Mouse (Mus musculus) lung, embryonic 16.5 days (tissue): ENCODE measurements around the gene Vps33b. TPM values are rescaled to one million over a fixed set of nuclear protein-coding genes. Genes with fewer than 3 reads are reported as not detected.
"Not testable (repeated sequence)": the region's sequence is repeated elsewhere in the genome, so short reads cannot be mapped to it uniquely, and the experiment has no call there.

Source experiments
- ATAC-seq: fragments of 200-750 bp; cut with Nextera tagmentation; 2 replicates; pipeline ENCODE4 v1.8.0; 2017; ENCODE audit warnings: low read depth, mild to moderate bottlenecking, moderate library complexity
- H3K27ac ChIP-seq: fragments of 300-500 bp; sonication (generic); 2 replicates; pipeline ENCODE4 v1.5.1; 2014; ENCODE audit warnings: mild to moderate bottlenecking, control low read depth, low read length
- H3K27me3 ChIP-seq: fragments of 300-500 bp; sonication (generic); 2 replicates; pipeline ENCODE4 v1.6.1; 2014; ENCODE audit warnings: low read depth, low read length, mixed read lengths; ENCODE audit not compliant: control insufficient read depth, insufficient read depth
- H3K36me3 ChIP-seq: fragments of 300-500 bp; sonication (generic); 2 replicates; pipeline ENCODE4 v1.6.1; 2014; ENCODE audit warnings: low read length; ENCODE audit not compliant: control insufficient read depth, insufficient read depth
- H3K4me1 ChIP-seq: fragments of 300-500 bp; sonication (generic); replicated peaks from 2 replicates; pipeline ENCODE4 v1.6.1; 2014; ENCODE audit warnings: low read length, mixed read lengths; ENCODE audit not compliant: control insufficient read depth, insufficient read depth
- H3K4me2 ChIP-seq: fragments of 300-500 bp; sonication (generic); 2 replicates; pipeline ENCODE4 v1.6.1; 2014; ENCODE audit warnings: low read depth, low read length, control low read depth
- H3K4me3 ChIP-seq: fragments of 300-500 bp; sonication (generic); 2 replicates; pipeline ENCODE4 v1.5.1; 2014; ENCODE audit warnings: mild to moderate bottlenecking, low read length, control low read depth
- H3K9ac ChIP-seq: fragments of 300-500 bp; sonication (generic); 2 replicates; pipeline ENCODE4 v1.6.1; 2014; ENCODE audit warnings: low read length, control low read depth
- H3K9me3 ChIP-seq: fragments of 300-500 bp; sonication (generic); 2 replicates; pipeline ENCODE4 v1.6.1; 2016; ENCODE audit warnings: low read length; ENCODE audit not compliant: control insufficient read depth
- WGBS: fragments of 180-500 bp; shearing (Covaris S2); extraction: QIAGEN DNeasy Blood & Tissue Kit; methylation state at CpG from one replicate; pipeline ENCODE4 v1.1.7; 2014; 5-methylcytosine and 5-hydroxymethylcytosine counted together
- polyA plus RNA-seq: library from polyadenylated mRNA; unstranded; fragments of >200 nt; fragmentation: Nextera tagmentation; extraction: Ambion mirVana; gene quantifications from 2 replicates; pipeline ENCODE4 v1.2.1, GENCODE M21; 2015

Vps33b gene
- polyA plus RNA-seq, 1 experiment from 2014 or later: 10.7 TPM

DNA sequence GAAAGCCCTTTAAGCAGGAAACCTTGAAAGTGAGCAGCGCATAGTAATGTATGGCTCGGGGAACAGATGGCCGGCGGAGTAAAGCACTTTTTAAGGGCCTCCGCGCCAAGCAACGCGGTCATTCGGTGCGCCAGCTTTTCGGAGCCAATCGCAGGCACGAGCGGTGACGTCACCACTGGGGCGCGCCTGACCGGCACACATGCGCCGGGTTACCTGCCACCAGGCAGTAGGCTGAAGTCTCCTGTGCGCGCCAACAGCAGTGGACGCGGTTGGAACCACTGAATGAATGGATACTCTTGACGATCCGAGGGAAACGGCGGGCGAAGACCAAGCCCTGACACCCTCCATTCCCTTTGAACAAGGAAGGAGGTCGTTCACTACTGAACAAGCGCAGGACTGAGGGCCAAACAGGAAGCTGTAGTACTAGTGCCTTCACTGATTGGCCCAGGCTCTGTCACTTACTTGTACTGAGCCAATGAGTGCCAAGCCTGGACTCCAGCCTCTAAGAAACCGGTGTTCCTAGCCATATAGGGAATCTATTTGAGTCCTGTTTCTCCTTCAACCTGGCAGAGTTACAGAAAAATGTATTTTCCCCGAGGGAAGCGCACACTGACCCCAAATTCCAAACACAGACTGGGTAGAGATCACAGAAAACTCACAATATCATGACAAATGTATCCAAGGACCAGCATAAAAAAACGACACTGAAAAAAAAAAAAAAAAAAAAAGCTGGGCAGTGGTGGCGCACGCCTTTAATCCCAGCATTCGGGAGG, 54.8 kb downstream of the Vps33b start, which contains the start of gene Rccd1:
Gene Rccd1 (minus strand): TSS at position 412 of the 773 bp plus-strand sequence.
- Histone ChIP-seq H3K4me3 (peak within 1 kb of the TSS; percentile 67), H3K4me1 (peaks cover 9% of the 10 kb centered on the region), H3K27ac (peak within 1 kb of the TSS; percentile 89), H3K4me2 (peak within 1 kb of the TSS; percentile 70), H3K36me3 (peaks cover 27% of the 10 kb centered on the region), H3K9ac (peak within 1 kb of the TSS; percentile 63), H3K9me3 (no peaks in the 10 kb centered on the region), H3K27me3 (no peaks in the 10 kb centered on the region)
- peak; percentile 99 for ATAC-seq
- WGBS: 2% methylated on average over 38 of the region's 38 CpGs

DNA sequence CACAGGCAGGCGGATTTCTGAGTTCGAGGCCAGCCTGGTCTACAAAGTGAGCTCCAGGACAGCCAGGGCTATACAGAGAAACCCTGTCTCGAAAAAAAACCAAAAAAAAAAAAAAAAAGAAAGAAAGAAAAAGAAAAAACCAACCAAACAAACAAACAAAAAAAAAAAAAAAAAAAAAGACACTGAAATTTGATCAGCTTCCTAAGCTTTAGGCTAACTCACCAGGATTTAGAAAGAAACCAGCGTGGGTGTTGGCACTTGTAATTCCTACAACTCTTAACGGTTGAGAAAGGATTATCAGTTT, 55.3 kb downstream of the Vps33b start:
- H3K27ac ChIP-seq: peak overlapping the region; percentile 56; the same call in 1 of the 2 replicates
- not testable (repeated sequence) for H3K27me3 ChIP-seq, H3K4me1 ChIP-seq, ATAC-seq, H3K9ac ChIP-seq, H3K9me3 ChIP-seq
- H3K36me3 ChIP-seq: peaks cover 30% of the 10 kb centered on the region
- peak overlapping the region; percentile 67; the same call in 1 of the 2 replicates for H3K4me3 ChIP-seq
- H3K4me2 ChIP-seq: peak overlapping the region; percentile 70
- 47% methylated on average over 5 of the region's 5 CpGs for WGBS

DNA sequence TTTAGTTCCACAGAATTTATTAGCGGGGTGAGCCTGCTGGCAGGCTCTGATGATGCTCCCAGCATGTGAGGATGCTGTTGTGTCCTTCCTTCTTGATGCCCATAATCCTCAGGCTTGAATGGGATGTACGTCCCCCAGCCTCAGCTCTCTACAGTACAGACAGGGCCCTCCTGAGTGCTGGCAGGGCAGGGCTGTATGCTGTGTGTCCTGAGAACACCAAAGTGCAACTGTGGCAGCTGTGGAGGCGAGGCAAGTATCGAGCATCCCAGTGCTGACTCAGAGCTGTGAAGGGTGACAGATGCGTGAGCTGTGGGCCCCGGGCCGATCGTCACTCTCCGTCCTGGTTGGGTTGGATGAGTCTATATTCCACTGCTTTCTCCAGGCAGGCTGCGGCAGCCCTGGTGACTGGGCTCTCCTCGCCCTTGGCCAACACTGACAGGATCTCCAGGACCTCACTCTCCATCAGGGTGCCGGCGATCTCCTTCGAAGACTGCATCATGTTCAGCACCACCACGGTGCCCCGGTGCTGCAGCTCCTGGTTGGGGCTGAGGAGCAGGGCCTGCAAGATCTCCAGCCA, 55.9 kb downstream of the Vps33b start:
- no peak for ATAC-seq
- H3K4me1 ChIP-seq: peaks cover 9% of the 10 kb centered on the region
- H3K9me3 ChIP-seq: no peaks in the 10 kb centered on the region
- H3K27ac ChIP-seq: peak overlapping the region; percentile 30; the same call in 1 of the 2 replicates
- H3K36me3 ChIP-seq: peaks cover 36% of the 10 kb centered on the region
- no peak overlapping the region for H3K9ac ChIP-seq
- no peak overlapping the region for H3K4me3 ChIP-seq
- H3K4me2 ChIP-seq: no peak overlapping the region
- H3K27me3 ChIP-seq: no peaks in the 10 kb centered on the region
- WGBS: 93% methylated on average over 16 of the region's 16 CpGs

DNA sequence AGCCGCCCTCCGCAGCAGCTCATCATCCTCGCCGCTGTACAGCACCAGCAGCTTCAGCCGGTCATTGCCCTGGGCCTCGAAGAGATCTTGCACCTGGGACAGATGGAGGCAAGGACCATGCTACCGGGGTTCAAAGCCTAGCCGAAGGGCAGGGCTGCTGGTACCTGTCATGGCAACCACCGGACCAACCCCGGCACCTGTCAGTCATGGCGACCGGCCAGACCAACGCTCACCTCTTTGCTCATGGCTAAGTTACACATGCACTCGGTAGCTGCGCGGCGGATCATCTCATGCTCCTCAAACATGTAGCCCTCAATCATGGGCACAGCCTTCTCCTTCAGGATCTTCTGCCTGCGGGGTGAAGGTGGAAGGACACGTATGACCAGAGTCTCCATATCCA, 56.6 kb downstream of the Vps33b start:
- peaks cover 9% of the 10 kb centered on the region for H3K4me1 ChIP-seq
- H3K4me3 ChIP-seq: no peak overlapping the region
- no peaks in the 10 kb centered on the region for H3K9me3 ChIP-seq
- H3K27me3 ChIP-seq: no peaks in the 10 kb centered on the region
- 96% methylated on average over 19 of the region's 19 CpGs for WGBS
- peaks cover 42% of the 10 kb centered on the region for H3K36me3 ChIP-seq
- no peak overlapping the region for H3K27ac ChIP-seq
- ATAC-seq: no peak
- no peak overlapping the region for H3K4me2 ChIP-seq
- H3K9ac ChIP-seq: no peak overlapping the region

DNA sequence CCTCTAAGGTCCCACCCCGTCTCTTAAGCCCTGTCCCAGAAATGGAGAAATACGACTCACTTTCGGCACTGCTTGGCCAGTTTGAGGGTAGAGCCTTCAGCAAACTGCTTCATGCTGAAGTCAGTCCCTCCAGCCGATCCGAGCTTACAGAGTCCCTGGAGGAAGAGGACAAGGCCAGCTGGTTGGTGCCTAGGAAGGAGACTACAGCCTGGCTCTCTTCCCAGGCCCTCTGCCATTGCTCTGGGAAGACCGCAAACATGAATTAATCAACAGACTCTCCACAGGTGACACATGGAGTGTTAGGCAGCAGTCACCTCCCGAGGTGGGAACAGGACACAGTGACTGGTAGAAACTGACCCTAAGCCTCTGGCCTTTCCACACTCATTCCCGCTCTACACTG, 60.8 kb downstream of the Vps33b start:
- Histone ChIP-seq H3K9me3 (no peaks in the 10 kb centered on the region), H3K27ac (no peak overlapping the region), H3K4me2 (no peak overlapping the region), H3K9ac (no peak overlapping the region), H3K4me1 (no peaks in the 10 kb centered on the region; the same call in 1 of the 2 replicates), H3K27me3 (no peaks in the 10 kb centered on the region), H3K4me3 (no peak overlapping the region), H3K36me3 (peaks cover 71% of the 10 kb centered on the region)
- 90% methylated on average over 8 of the region's 8 CpGs for WGBS
- ATAC-seq: no peak

DNA sequence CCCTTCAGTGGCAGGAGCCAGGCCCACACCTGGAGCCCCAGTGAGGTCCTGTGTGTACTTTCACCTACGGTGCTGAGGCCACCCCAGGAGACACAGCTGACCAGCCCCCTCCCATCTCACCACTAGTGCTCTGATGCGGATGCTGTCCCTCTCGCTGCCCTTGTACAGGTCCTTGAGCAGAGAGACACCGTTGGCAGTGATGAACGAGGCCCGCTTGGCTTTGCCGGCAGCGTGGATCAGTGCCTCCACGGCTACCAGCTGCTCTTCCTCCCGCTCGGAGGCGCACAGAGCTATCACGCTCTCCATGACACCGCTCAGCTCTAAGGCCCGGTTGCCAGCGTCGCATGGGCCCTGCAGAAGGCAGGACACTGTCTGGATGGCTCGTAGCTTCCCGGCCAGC, 62.0 kb downstream of the Vps33b start:
- no peaks in the 10 kb centered on the region for H3K9me3 ChIP-seq
- H3K4me2 ChIP-seq: no peak overlapping the region
- H3K4me3 ChIP-seq: no peak overlapping the region
- no peak overlapping the region for H3K9ac ChIP-seq
- no peaks in the 10 kb centered on the region for H3K4me1 ChIP-seq
- no peaks in the 10 kb centered on the region for H3K27me3 ChIP-seq
- ATAC-seq: no peak
- H3K36me3 ChIP-seq: peaks cover 71% of the 10 kb centered on the region
- no peak overlapping the region for H3K27ac ChIP-seq
- 89% methylated on average over 19 of the region's 19 CpGs for WGBS

DNA sequence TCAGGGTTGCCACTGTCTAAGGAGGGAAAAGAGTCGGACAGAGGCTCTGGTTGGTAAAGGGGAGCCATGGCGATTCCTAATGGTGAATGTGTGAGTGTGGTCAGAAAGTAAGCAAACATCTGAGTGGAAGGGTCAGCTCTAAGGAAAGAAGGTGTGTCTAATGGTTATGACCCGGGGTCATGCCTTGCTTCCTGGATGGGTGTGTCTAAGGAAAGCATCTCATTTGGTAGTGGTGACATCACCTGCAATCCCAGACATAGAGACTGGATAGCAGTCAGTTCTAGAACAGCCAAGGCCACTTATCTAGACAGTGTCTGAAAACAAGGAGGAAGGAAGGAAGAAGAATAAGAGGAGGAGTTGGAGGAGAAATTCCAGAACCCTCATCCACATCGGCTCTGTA, 65.4 kb downstream of the Vps33b start:
- Histone ChIP-seq H3K27me3 (no peaks in the 10 kb centered on the region), H3K36me3 (peaks cover 54% of the 10 kb centered on the region), H3K4me2 (no peak overlapping the region), H3K27ac (no peak overlapping the region), H3K9me3 (no peaks in the 10 kb centered on the region), H3K9ac (no peak overlapping the region), H3K4me3 (no peak overlapping the region), H3K4me1 (peaks cover 10% of the 10 kb centered on the region)
- ATAC-seq: no peak
- WGBS: 76% methylated on average over 4 of the region's 4 CpGs

DNA sequence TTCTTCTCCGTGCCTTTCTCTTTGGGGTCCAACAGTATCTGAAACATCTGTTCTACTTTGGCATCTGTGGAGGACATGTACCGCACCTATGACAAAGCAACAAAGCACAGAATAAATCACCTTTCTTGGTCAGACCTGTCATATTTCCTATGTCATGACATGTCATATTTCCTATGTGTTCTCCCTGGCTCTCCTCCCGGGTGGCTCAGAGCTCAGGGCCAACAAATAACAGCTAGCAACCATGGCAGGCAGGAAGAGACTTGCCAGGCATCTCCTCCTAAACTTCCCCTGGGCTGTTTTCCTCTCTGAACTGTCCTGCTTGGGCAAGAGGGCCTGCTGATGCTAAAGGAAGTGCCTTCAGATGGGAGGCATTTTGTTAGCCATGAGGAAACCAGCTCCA, 67.5 kb downstream of the Vps33b start:
- no peak overlapping the region for H3K27ac ChIP-seq
- H3K4me3 ChIP-seq: no peak overlapping the region
- H3K9ac ChIP-seq: no peak overlapping the region
- peaks cover 34% of the 10 kb centered on the region for H3K36me3 ChIP-seq
- ATAC-seq: no peak
- H3K4me2 ChIP-seq: no peak overlapping the region
- 91% methylated on average over 3 of the region's 3 CpGs for WGBS
- H3K4me1 ChIP-seq: peaks cover 12% of the 10 kb centered on the region
- no peaks in the 10 kb centered on the region for H3K27me3 ChIP-seq
- H3K9me3 ChIP-seq: no peaks in the 10 kb centered on the region

DNA sequence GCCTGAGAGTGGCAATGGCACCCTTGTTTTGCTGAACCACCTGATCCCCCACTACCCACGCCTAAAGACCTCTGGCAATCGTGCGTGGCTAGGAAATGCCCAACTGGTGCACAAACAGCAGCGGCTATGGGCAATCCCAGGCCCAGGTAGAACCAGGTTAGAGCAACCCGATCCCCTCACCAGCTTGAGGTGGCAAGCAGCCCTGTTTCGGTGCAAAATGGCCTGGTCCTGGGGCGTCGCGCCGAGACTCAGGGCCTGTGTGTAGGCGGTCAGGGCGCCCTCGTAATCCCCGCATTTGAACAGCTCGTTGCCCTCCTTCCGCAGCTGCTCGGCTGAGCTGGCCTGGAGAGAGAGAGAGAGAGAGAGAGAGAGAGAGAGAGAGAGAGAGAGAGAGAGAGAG, 69.9 kb downstream of the Vps33b start:
- 5% methylated on average over 17 of the region's 17 CpGs for WGBS
- no peak for ATAC-seq
- no peak overlapping the region for H3K27ac ChIP-seq

More for the DNA sequence above, 69.9 kb downstream of the Vps33b start:
- H3K36me3 ChIP-seq: peaks cover 15% of the 10 kb centered on the region
- peak overlapping the region; percentile 79 for H3K4me2 ChIP-seq
- peak overlapping the region; percentile 68 for H3K4me3 ChIP-seq
- H3K27me3 ChIP-seq: no peaks in the 10 kb centered on the region
- H3K9me3 ChIP-seq: no peaks in the 10 kb centered on the region
- H3K9ac ChIP-seq: peak overlapping the region; percentile 78
- H3K4me1 ChIP-seq: peaks cover 21% of the 10 kb centered on the region
